Comparison of ENCODE assay signal across 21 mouse cellular contexts in the genomic region with DNA sequence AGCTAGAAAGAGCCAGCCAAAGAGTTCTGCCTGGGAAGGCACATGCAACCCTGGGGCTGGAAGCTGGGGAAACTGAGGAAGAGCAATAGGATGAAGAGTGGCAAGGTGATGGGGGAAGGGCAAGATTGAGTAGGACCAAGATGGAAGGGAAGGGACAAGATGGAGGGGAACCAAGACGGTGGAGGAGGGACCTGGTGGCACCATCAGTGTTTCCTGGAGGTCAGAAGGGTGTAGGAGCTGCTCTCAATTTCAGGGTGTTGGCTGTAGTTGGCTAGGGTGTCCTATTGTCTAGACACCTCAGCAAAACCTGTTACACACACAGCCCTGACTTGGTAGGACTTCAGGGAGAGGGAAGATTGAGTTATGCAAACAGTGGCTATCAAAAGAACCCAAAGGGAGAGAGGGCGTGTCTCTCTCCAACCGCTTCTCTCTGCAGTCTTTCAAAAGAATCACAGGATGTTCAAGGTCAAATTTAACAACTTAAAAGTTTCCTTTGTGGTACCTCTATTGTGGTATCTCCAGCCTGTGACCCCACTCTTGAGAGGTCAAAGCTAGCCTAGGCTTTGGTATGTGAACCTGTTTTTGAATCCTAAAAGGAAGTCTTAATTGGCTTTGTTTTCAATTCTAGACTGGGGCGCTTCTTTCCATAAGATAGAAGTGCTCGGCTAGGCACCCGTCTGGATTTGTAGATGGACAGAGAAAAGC.
DNase-seq lines count a peak whose midpoint lies in the region; ATAC-seq and TF ChIP-seq lines count a peak whose summit lies in the region.
"Had no signal": no experiment of that assay in that cellular context is flagged by ENCODE, and none has a peak within 500 bp of the region (broad histone marks: within the 10 kb centered on the region; RNA-seq: fewer than 3 reads in every experiment).

No protein-coding gene starts in this region.

- peak; percentile 5 for DNase-seq in 416B (ENCODE audit: low read depth)
- DNase-seq in R1 (ENCODE audit: low read depth, low spot score) = peak; percentile 100
- no peak for DNase-seq in heart, postnatal 14 days
- no peak for DNase-seq in left cerebral cortex, adult 18-20 months (ENCODE audit: low spot score in 2 of 2)
- DNase-seq: adrenal gland, adult 8-10 months; adrenal gland, postnatal 36 days; B cell, adult 2 months; cerebellum, adult 8-10 months; cerebellum, postnatal 14 days; gastrocnemius, postnatal 10 days; heart, adult 2 months had no signal

- intact Hi-C loops in heart, postnatal 14 days (cut with DNase I) = no loop called here

- peak; percentile 21; the same call in 1 of the 2 replicates for ATAC-seq in megakaryocyte progenitor cell, adult 5-6 weeks (replicated peaks; ENCODE audit: poor library complexity)
- ATAC-seq: CD4-positive, CD25-positive, alpha-beta regulatory T cell, adult 4 months; forebrain, embryonic 16.5 days; intestine, postnatal 0 days had no signal

- peaks cover 68% of the 10 kb centered on the region for H3K4me1 ChIP-seq in E14TG2a.4 (replicated peaks; ENCODE audit: low read depth, low read length)

- H3K4me3 ChIP-seq in E14TG2a.4 (replicated peaks; ENCODE audit: low read length) = peak overlapping the region; percentile 17; the same call in 1 of the 2 replicates
- H3K4me3 ChIP-seq: embryonic facial prominence, embryonic 13.5 days; forebrain, embryonic 12.5 days; heart, adult 2 months; heart, embryonic 15.5 days; hindbrain, embryonic 10.5 days had no signal

- H3K9me3 ChIP-seq in E14TG2a.4 (ENCODE audit: low read length) = peaks cover 6% of the 10 kb centered on the region
- H3K9me3 ChIP-seq: embryonic facial prominence, embryonic 13.5 days; forebrain, embryonic 12.5 days; heart, embryonic 15.5 days; hindbrain, embryonic 10.5 days had no signal

- no peak for TF ChIP-seq CTCF in E14TG2a.4 (conservative IDR thresholded peaks at IDR 0.05; ENCODE audit: low read length)

- H3K36me3 ChIP-seq in E14TG2a.4 (ENCODE audit: insufficient read depth, low read length) = no peaks in the 10 kb centered on the region
- H3K36me3 ChIP-seq: embryonic facial prominence, embryonic 13.5 days; forebrain, embryonic 12.5 days; G1E; heart, embryonic 15.5 days; hindbrain, embryonic 10.5 days had no signal

- H3K27me3 ChIP-seq in E14TG2a.4 (ENCODE audit: insufficient read depth, low read length) = no peaks in the 10 kb centered on the region
- H3K27me3 ChIP-seq: embryonic facial prominence, embryonic 13.5 days had no signal

Comparison
In these comparisons a context has a peak if more than half of its experiments do, and no peak if none do; other contexts are left out.
1. DNase-seq: peak in 416B (single experiment) and R1 (single experiment); none in heart, postnatal 14 days (0 of 2) and left cerebral cortex, adult 18-20 months (0 of 2).